Mouse (Mus musculus) myocyte (in vitro differentiated cells): ENCODE data around the gene Zkscan8.
A peak's percentile ranks its signal among the peaks of the same experiment; 100 is the strongest.

ENCODE experiments used
- E2F4 ChIP-seq: IDR thresholded peaks from one replicate; pipeline ENCODE4 v1.6.1; 2011; ENCODE audit warnings: mild to moderate bottlenecking, control low read depth, moderate library complexity; ENCODE audit not compliant: insufficient read depth
- MAX ChIP-seq: IDR thresholded peaks from one replicate; pipeline ENCODE4 v1.6.1; 2011; ENCODE audit warnings: low read depth, mild to moderate bottlenecking, control low read depth
- MYOG ChIP-seq, 3 experiments: IDR thresholded peaks; one replicate each; pipeline ENCODE4 v1.6.1; 2011; ENCODE audit warnings: control low read depth in 2 of 3, low read depth in 2 of 3, mild to moderate bottlenecking in 2 of 3; ENCODE audit not compliant: insufficient read length in 2 of 3, control insufficient read depth in 1 of 3, insufficient read depth in 1 of 3
- POLR2A ChIP-seq: IDR thresholded peaks from one replicate; pipeline ENCODE4 v1.6.1; 2011; ENCODE audit warnings: low read depth, mild to moderate bottlenecking, control low read depth, moderate library complexity; ENCODE audit not compliant: insufficient read length
- TCF12 ChIP-seq: IDR thresholded peaks from one replicate; pipeline ENCODE4 v1.6.1; 2011; ENCODE audit warnings: mild to moderate bottlenecking, control low read depth; ENCODE audit not compliant: poor library complexity, insufficient read depth, severe bottlenecking
- USF1 ChIP-seq: IDR thresholded peaks from one replicate; pipeline ENCODE4 v1.6.1; 2011; ENCODE audit warnings: low read depth, mild to moderate bottlenecking, control low read depth, moderate library complexity

GRCm38 (mm10) chr13:21506221-21506649, 24.7 kb downstream of the Zkscan8 start:
- TF ChIP-seq E2F4 (no peak), MYOG (IDR thresholded peaks at IDR 0.05; ENCODE audit: control insufficient read depth in 1 of 3, insufficient read depth in 1 of 3, insufficient read length in 2 of 3, low read depth in 2 of 3) (peak in 1 of 3 experiments; percentile 44), MAX (no peak), POLR2A (peak; percentile 74), TCF12 (no peak), USF1 (no peak)
